In the genomic region with DNA sequence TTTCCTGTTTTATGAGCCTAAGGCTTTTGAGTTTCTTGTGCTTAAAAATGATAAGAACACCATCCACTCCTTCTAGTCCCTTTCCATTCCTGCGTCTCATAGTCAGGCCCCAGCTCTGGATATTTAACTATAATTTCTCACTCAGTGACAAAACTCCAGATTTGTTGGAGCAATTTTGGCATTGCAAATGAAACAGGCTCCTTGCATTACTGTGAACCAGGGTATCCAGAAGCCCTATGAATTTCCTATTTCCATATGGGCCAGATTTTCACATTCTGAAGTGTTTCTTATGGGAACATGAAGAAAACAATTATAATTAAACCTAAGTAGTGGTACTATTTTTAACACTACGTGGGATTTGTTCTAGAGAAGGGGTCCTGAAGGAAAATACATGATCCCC, we compare ENCODE assay signal across 28 mouse cellular contexts.
A peak's percentile ranks its signal among the peaks of the same experiment; 100 is the strongest.
DNase-seq lines count a peak whose midpoint lies in the region; ATAC-seq and TF ChIP-seq lines count a peak whose summit lies in the region.
"Had no signal": no experiment of that assay in that cellular context is flagged by ENCODE, and none has a peak within 500 bp of the region (broad histone marks: within the 10 kb centered on the region; RNA-seq: fewer than 3 reads in every experiment).

No protein-coding gene starts in this region.

- H3K9ac ChIP-seq in forebrain, embryonic 14.5 days (ENCODE audit: low read length) = no peak overlapping the region
- H3K9ac ChIP-seq in forebrain, embryonic 11.5 days (ENCODE audit: low read length) = no peak overlapping the region
- H3K9ac ChIP-seq in forebrain, postnatal 0 days = no peak overlapping the region
- H3K9ac ChIP-seq in forebrain, embryonic 13.5 days = no peak overlapping the region
- no peak overlapping the region for H3K9ac ChIP-seq in liver, postnatal 0 days (replicated peaks)
- H3K9ac ChIP-seq: embryonic facial prominence, embryonic 12.5 days; embryonic facial prominence, embryonic 15.5 days; heart, embryonic 12.5 days; heart, embryonic 15.5 days; hindbrain, embryonic 13.5 days; intestine, embryonic 15.5 days had no signal

- H3K4me1 ChIP-seq in forebrain, embryonic 14.5 days (ENCODE audit: control insufficient read depth, insufficient read depth, low read length) = no peaks in the 10 kb centered on the region
- H3K4me1 ChIP-seq in forebrain, embryonic 11.5 days (replicated peaks; ENCODE audit: control insufficient read depth, insufficient read depth, low read length) = no peaks in the 10 kb centered on the region
- H3K4me1 ChIP-seq in forebrain, postnatal 0 days (ENCODE audit: insufficient read depth) = no peaks in the 10 kb centered on the region
- no peaks in the 10 kb centered on the region for H3K4me1 ChIP-seq in forebrain, embryonic 13.5 days
- no peaks in the 10 kb centered on the region for H3K4me1 ChIP-seq in liver, postnatal 0 days (ENCODE audit: insufficient read depth)
- H3K4me1 ChIP-seq: embryonic facial prominence, embryonic 12.5 days; embryonic facial prominence, embryonic 15.5 days; heart, embryonic 12.5 days; heart, embryonic 15.5 days; hindbrain, embryonic 10.5 days; hindbrain, embryonic 13.5 days; intestine, embryonic 15.5 days had no signal

- WGBS in forebrain, embryonic 14.5 days = 83% methylated on average over 2 of the region's 2 CpGs
- 86% methylated on average over 2 of the region's 2 CpGs for WGBS in forebrain, embryonic 11.5 days
- WGBS in forebrain, postnatal 0 days = 58% methylated on average over 2 of the region's 2 CpGs
- WGBS in forebrain, embryonic 13.5 days = 90% methylated on average over 2 of the region's 2 CpGs
- WGBS in liver, postnatal 0 days (ENCODE audit: insufficient replicate concordance) = 76% methylated on average over 2 of the region's 2 CpGs

- no peak overlapping the region for H3K4me2 ChIP-seq in forebrain, embryonic 14.5 days (ENCODE audit: low read length)
- H3K4me2 ChIP-seq in forebrain, embryonic 11.5 days (ENCODE audit: low read depth, low read length, severe bottlenecking) = no peak overlapping the region
- H3K4me2 ChIP-seq in forebrain, postnatal 0 days (ENCODE audit: low read depth) = no peak overlapping the region
- no peak overlapping the region for H3K4me2 ChIP-seq in forebrain, embryonic 13.5 days
- H3K4me2 ChIP-seq in liver, postnatal 0 days (ENCODE audit: low read depth, low read length) = no peak overlapping the region
- H3K4me2 ChIP-seq: embryonic facial prominence, embryonic 12.5 days; embryonic facial prominence, embryonic 15.5 days; heart, embryonic 12.5 days; heart, embryonic 15.5 days; hindbrain, embryonic 13.5 days; intestine, embryonic 15.5 days had no signal

- no peak for TF ChIP-seq EP300 in liver, postnatal 0 days (IDR thresholded peaks at IDR 0.05; ENCODE audit: low read depth)

- peak; percentile 24 for DNase-seq in forebrain, embryonic 14.5 days (ENCODE audit: low spot score)
- no peak for DNase-seq in forebrain, embryonic 11.5 days (ENCODE audit: low spot score)
- peak; percentile 67 for DNase-seq in forebrain, postnatal 0 days
- DNase-seq in layer of hippocampus, adult 9-11 months = peak; percentile 18
- no peak for DNase-seq in layer of hippocampus, postnatal 10 days (ENCODE audit: low spot score in 2 of 2)
- no peak for DNase-seq in liver, postnatal 0 days
- no peak for DNase-seq in Muller cell, postnatal 12 days (ENCODE audit: inconsistent ontology term)
- DNase-seq: adrenal gland, postnatal 10 days; adrenal gland, postnatal 36 days; cerebellum, adult 11 months; cerebellum, adult 2 months; cerebellum, adult 9-11 months; cerebellum, postnatal 25 days; gastrocnemius, postnatal 25 days; heart, adult 18-20 months; heart, postnatal 10 days; heart, postnatal 36 days; kidney, adult 11 months had no signal

- no peak for ATAC-seq in forebrain, embryonic 14.5 days
- ATAC-seq in forebrain, embryonic 11.5 days (replicated peaks; ENCODE audit: low FRiP score) = no peak
- ATAC-seq in forebrain, postnatal 0 days = peak; percentile 82
- no peak; the same call in 1 of the 2 replicates for ATAC-seq in forebrain, embryonic 13.5 days
- ATAC-seq in liver, postnatal 0 days = no peak
- ATAC-seq: hindbrain, embryonic 16.5 days; intestine, embryonic 15.5 days; Patski had no signal

- H3K4me3 ChIP-seq in forebrain, embryonic 14.5 days (ENCODE audit: low read depth, low read length) = no peak overlapping the region
- H3K4me3 ChIP-seq in forebrain, embryonic 11.5 days (ENCODE audit: low read depth, low read length) = no peak overlapping the region
- no peak overlapping the region for H3K4me3 ChIP-seq in forebrain, postnatal 0 days (ENCODE audit: low read depth, low read length)
- H3K4me3 ChIP-seq in forebrain, embryonic 13.5 days = no peak overlapping the region
- H3K4me3 ChIP-seq in liver, postnatal 0 days (ENCODE audit: low read depth, low read length) = no peak overlapping the region
- H3K4me3 ChIP-seq: embryonic facial prominence, embryonic 12.5 days; embryonic facial prominence, embryonic 15.5 days; heart, embryonic 12.5 days; heart, embryonic 15.5 days; hindbrain, embryonic 10.5 days; hindbrain, embryonic 13.5 days; intestine, embryonic 15.5 days had no signal

- no peaks in the 10 kb centered on the region for H3K9me3 ChIP-seq in forebrain, embryonic 14.5 days (replicated peaks; ENCODE audit: control insufficient read depth, low read length)
- no peaks in the 10 kb centered on the region for H3K9me3 ChIP-seq in forebrain, embryonic 11.5 days (ENCODE audit: control insufficient read depth, low read length)
- H3K9me3 ChIP-seq in forebrain, postnatal 0 days (ENCODE audit: low read length) = no peaks in the 10 kb centered on the region
- H3K9me3 ChIP-seq in forebrain, embryonic 13.5 days (replicated peaks) = no peaks in the 10 kb centered on the region
- no peaks in the 10 kb centered on the region for H3K9me3 ChIP-seq in liver, postnatal 0 days (ENCODE audit: low read length)
- H3K9me3 ChIP-seq: embryonic facial prominence, embryonic 12.5 days; embryonic facial prominence, embryonic 15.5 days; heart, embryonic 12.5 days; heart, embryonic 15.5 days; hindbrain, embryonic 10.5 days; hindbrain, embryonic 13.5 days; intestine, embryonic 15.5 days had no signal

- no peaks in the 10 kb centered on the region for H3K27me3 ChIP-seq in forebrain, embryonic 14.5 days (replicated peaks; ENCODE audit: control insufficient read depth, insufficient read depth, low read length)
- no peaks in the 10 kb centered on the region for H3K27me3 ChIP-seq in forebrain, embryonic 11.5 days (ENCODE audit: control insufficient read depth, insufficient read depth, low read length)
- H3K27me3 ChIP-seq in forebrain, postnatal 0 days (ENCODE audit: insufficient read depth, low read length) = no peaks in the 10 kb centered on the region
- H3K27me3 ChIP-seq in forebrain, embryonic 13.5 days = no peaks in the 10 kb centered on the region
- no peaks in the 10 kb centered on the region for H3K27me3 ChIP-seq in liver, postnatal 0 days (ENCODE audit: insufficient read depth, low read length)
- H3K27me3 ChIP-seq: embryonic facial prominence, embryonic 12.5 days; embryonic facial prominence, embryonic 15.5 days; heart, embryonic 12.5 days; heart, embryonic 15.5 days; hindbrain, embryonic 13.5 days; intestine, embryonic 15.5 days; Patski had no signal

- no peaks in the 10 kb centered on the region for H3K36me3 ChIP-seq in forebrain, embryonic 14.5 days (ENCODE audit: control insufficient read depth, insufficient read depth, low read length)
- no peaks in the 10 kb centered on the region for H3K36me3 ChIP-seq in forebrain, embryonic 11.5 days (ENCODE audit: control insufficient read depth, insufficient read depth, low read length)
- no peaks in the 10 kb centered on the region for H3K36me3 ChIP-seq in forebrain, postnatal 0 days (ENCODE audit: insufficient read depth)
- H3K36me3 ChIP-seq in forebrain, embryonic 13.5 days (ENCODE audit: poor library complexity, severe bottlenecking) = no peaks in the 10 kb centered on the region
- H3K36me3 ChIP-seq in liver, postnatal 0 days (replicated peaks; ENCODE audit: insufficient read depth, low read length) = no peaks in the 10 kb centered on the region
- H3K36me3 ChIP-seq: embryonic facial prominence, embryonic 12.5 days; embryonic facial prominence, embryonic 15.5 days; heart, embryonic 12.5 days; heart, embryonic 15.5 days; hindbrain, embryonic 10.5 days; hindbrain, embryonic 13.5 days; intestine, embryonic 15.5 days had no signal

- no peak for TF ChIP-seq CTCF in forebrain, postnatal 0 days (IDR thresholded peaks at IDR 0.05; ENCODE audit: low read depth)
- no peak for TF ChIP-seq CTCF in liver, postnatal 0 days (IDR thresholded peaks at IDR 0.05; ENCODE audit: low read depth)

- no peak overlapping the region for H3K27ac ChIP-seq in forebrain, embryonic 14.5 days (ENCODE audit: low read depth, low read length)
- H3K27ac ChIP-seq in forebrain, embryonic 11.5 days (ENCODE audit: low read depth, low read length) = no peak overlapping the region
- peak overlapping the region; percentile 48; the same call in 1 of the 2 replicates for H3K27ac ChIP-seq in forebrain, postnatal 0 days (ENCODE audit: low read depth, low read length)
- no peak overlapping the region for H3K27ac ChIP-seq in forebrain, embryonic 13.5 days
- H3K27ac ChIP-seq in liver, postnatal 0 days (ENCODE audit: low read depth) = no peak overlapping the region
- H3K27ac ChIP-seq: embryonic facial prominence, embryonic 12.5 days; embryonic facial prominence, embryonic 15.5 days; heart, embryonic 15.5 days; hindbrain, embryonic 10.5 days; hindbrain, embryonic 13.5 days; intestine, embryonic 15.5 days had no signal

Comparison
In these comparisons a context has a peak if more than half of its experiments do, and no peak if none do; other contexts are left out.
1. DNase-seq: peak in forebrain, embryonic 14.5 days (single experiment), forebrain, postnatal 0 days (single experiment) and layer of hippocampus, adult 9-11 months (single experiment); none in forebrain, embryonic 11.5 days (single experiment), layer of hippocampus, postnatal 10 days (0 of 2), liver, postnatal 0 days (single experiment) and Muller cell, postnatal 12 days (single experiment).